Mouse (Mus musculus): Measurements from ENCODE around the gene Plxdc2.

The Plxdc2 gene

GRCm38 (mm10) chr2:16414340-16414976, 58.4 kb downstream of the Plxdc2 start:
- no peak for DNase-seq (ENCODE audit: low spot score)

- DNase-seq (ENCODE audit: low spot score): no peak
Observed at GRCm38 (mm10) chr2:16439030-16439429, 82.9 kb downstream of the Plxdc2 start.

- no peak for DNase-seq (ENCODE audit: low spot score)
Observed at GRCm38 (mm10) chr2:16442643-16443042, 86.5 kb downstream of the Plxdc2 start.

- DNase-seq (ENCODE audit: low spot score): no peak
Observed at GRCm38 (mm10) chr2:16447936-16448335, 91.8 kb downstream of the Plxdc2 start.

- DNase-seq (ENCODE audit: low spot score): peak; percentile 66
Observed at GRCm38 (mm10) chr2:16450838-16451665, 94.9 kb downstream of the Plxdc2 start.

GRCm38 (mm10) chr2:16451666-16452009, 95.5 kb downstream of the Plxdc2 start:
- no peak for DNase-seq (ENCODE audit: low spot score)

GRCm38 (mm10) chr2:16452080-16452479, 96.0 kb downstream of the Plxdc2 start:
- DNase-seq (ENCODE audit: low spot score): no peak

- no peak for DNase-seq (ENCODE audit: low spot score)
Observed at GRCm38 (mm10) chr2:16456264-16456780, 100.2 kb downstream of the Plxdc2 start.

- DNase-seq (ENCODE audit: low spot score): no peak
Observed at GRCm38 (mm10) chr2:16459490-16459889, 103.4 kb downstream of the Plxdc2 start.

- no peak for DNase-seq (ENCODE audit: low spot score)
Observed at GRCm38 (mm10) chr2:16470099-16470498, 114.0 kb downstream of the Plxdc2 start.

GRCm38 (mm10) chr2:16483943-16484342, 127.8 kb downstream of the Plxdc2 start:
- no peak for DNase-seq (ENCODE audit: low spot score)

- no peak for DNase-seq (ENCODE audit: low spot score)
Observed at GRCm38 (mm10) chr2:16485970-16486369, 129.9 kb downstream of the Plxdc2 start.

- no peak for DNase-seq (ENCODE audit: low spot score)
Observed at GRCm38 (mm10) chr2:16491242-16491641, 135.1 kb downstream of the Plxdc2 start.

GRCm38 (mm10) chr2:16502843-16503242, 146.7 kb downstream of the Plxdc2 start:
- DNase-seq (ENCODE audit: low spot score): no peak

- DNase-seq (ENCODE audit: low spot score): no peak
Observed at GRCm38 (mm10) chr2:16507540-16508230, 151.6 kb downstream of the Plxdc2 start.

- DNase-seq (ENCODE audit: low spot score): no peak
Observed at GRCm38 (mm10) chr2:16518148-16518547, 162.0 kb downstream of the Plxdc2 start.

GRCm38 (mm10) chr2:16523427-16523826, 167.3 kb downstream of the Plxdc2 start:
- no peak for DNase-seq (ENCODE audit: low spot score)

- DNase-seq (ENCODE audit: low spot score): no peak
Observed at GRCm38 (mm10) chr2:16532244-16532643, 176.1 kb downstream of the Plxdc2 start.

GRCm38 (mm10) chr2:16534566-16534965, 178.5 kb downstream of the Plxdc2 start:
- no peak for DNase-seq (ENCODE audit: low spot score)

GRCm38 (mm10) chr2:16541226-16541625, 185.1 kb downstream of the Plxdc2 start:
- DNase-seq (ENCODE audit: low spot score): no peak

- no peak for DNase-seq (ENCODE audit: low spot score)
Observed at GRCm38 (mm10) chr2:16545207-16545606, 189.1 kb downstream of the Plxdc2 start.

GRCm38 (mm10) chr2:16559287-16559686, 203.2 kb downstream of the Plxdc2 start:
- no peak for DNase-seq (ENCODE audit: low spot score)

- DNase-seq (ENCODE audit: low spot score): no peak
Observed at GRCm38 (mm10) chr2:16568263-16568662, 212.2 kb downstream of the Plxdc2 start.

Data from testis, postnatal 10 days (tissue).